Mouse (Mus musculus): ENCODE measurements around the gene Arid5b. TPM values are rescaled to one million over a fixed set of nuclear protein-coding genes. Genes with fewer than 3 reads are reported as not detected.

The Arid5b gene
- polyA plus RNA-seq, 1 experiment from 2014 or later, result 10.6 TPM

DNA sequence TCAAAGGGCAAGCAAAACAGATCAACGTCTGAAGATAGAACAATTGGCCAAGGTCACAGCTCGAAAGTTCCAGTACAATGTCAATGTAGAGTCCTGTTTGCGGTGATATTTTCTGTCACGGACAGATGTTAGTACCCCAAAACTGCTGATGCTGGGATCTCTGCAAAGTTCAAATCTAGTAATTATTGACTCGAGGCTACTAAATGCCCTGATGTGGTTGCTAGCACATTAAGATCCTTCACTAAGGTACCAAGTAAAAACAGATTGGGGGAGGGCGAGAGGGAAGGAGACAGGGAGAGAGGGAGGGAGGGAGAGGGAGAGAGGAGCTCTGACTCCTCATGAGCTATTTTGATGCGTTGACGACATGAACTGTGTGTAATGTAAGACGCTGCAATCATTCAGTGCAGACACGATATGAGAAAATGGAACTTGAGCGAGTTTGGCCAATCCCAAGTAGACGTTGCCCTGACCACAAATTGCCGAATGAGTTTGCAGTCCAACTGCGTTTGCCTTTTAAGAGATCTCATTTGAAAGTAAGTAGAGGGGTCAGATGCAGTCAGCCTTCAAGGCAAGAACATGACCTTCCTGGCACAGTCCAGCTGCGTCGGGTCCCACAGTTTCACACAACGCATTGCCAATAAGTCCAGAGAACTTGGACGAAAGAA is 133.1 kb downstream of the Arid5b start:
- no peak overlapping the region for H3K9ac ChIP-seq (ENCODE audit: low read length)
- ATAC-seq (no peak), DNase-seq (ENCODE audit: low spot score) (no peak)
- H3K9me3 ChIP-seq (replicated peaks; ENCODE audit: control insufficient read depth, low read length), result no peaks in the 10 kb centered on the region
- no peak overlapping the region for H3K4me3 ChIP-seq (ENCODE audit: low read depth, low read length)
- no peak overlapping the region for H3K27ac ChIP-seq (ENCODE audit: low read depth, low read length)
- no peaks in the 10 kb centered on the region for H3K36me3 ChIP-seq (ENCODE audit: control insufficient read depth, insufficient read depth, low read length)
- H3K4me1 ChIP-seq (ENCODE audit: control insufficient read depth, insufficient read depth, low read length), result 0 out of 2 replicates have a peak, but pooled peaks cover 2% of the 10 kb centered on the region
- no peak overlapping the region for H3K4me2 ChIP-seq (ENCODE audit: low read length)
- H3K27me3 ChIP-seq (replicated peaks; ENCODE audit: control insufficient read depth, insufficient read depth, low read length), result no peaks in the 10 kb centered on the region
- WGBS, result 90% methylated on average over 18 of the region's 18 CpGs

DNA sequence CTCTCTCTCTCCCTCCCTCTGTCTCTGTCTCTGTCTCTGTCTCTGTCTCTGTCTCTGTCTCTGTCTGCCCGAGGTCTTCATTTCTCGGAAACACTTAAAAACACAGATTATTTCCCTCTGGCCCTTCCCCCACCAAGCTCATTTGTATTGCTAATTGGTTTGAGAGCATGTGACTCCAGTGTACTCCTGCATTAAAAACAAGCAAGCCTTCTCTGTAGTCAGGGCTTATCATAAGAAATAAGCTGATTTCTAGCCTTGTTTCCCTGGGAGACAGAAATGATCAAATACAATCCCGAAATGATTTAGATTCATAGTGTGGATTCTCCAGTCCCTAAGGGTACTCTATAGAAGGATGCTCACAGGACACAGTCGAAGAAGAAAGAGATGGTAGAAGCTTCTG is 136.0 kb downstream of the Arid5b start:
- H3K36me3 ChIP-seq (ENCODE audit: control insufficient read depth, insufficient read depth, low read length), result no peaks in the 10 kb centered on the region
- 50% methylated on average over 4 of the region's 4 CpGs for WGBS
- H3K27me3 ChIP-seq (replicated peaks; ENCODE audit: control insufficient read depth, insufficient read depth, low read length), result no peaks in the 10 kb centered on the region
- DNase-seq (ENCODE audit: low spot score), result peak; percentile 50
- H3K4me2 ChIP-seq (ENCODE audit: low read length), result no peak overlapping the region
- no peak for ATAC-seq
- H3K4me1 ChIP-seq (ENCODE audit: control insufficient read depth, insufficient read depth, low read length), result peaks cover 6% of the 10 kb centered on the region; the same call in 1 of the 2 replicates
- H3K27ac ChIP-seq (ENCODE audit: low read depth, low read length), result no peak overlapping the region
- H3K4me3 ChIP-seq (ENCODE audit: low read depth, low read length), result no peak overlapping the region
- no peak overlapping the region for H3K9ac ChIP-seq (ENCODE audit: low read length)
- no peaks in the 10 kb centered on the region for H3K9me3 ChIP-seq (replicated peaks; ENCODE audit: control insufficient read depth, low read length)

DNA sequence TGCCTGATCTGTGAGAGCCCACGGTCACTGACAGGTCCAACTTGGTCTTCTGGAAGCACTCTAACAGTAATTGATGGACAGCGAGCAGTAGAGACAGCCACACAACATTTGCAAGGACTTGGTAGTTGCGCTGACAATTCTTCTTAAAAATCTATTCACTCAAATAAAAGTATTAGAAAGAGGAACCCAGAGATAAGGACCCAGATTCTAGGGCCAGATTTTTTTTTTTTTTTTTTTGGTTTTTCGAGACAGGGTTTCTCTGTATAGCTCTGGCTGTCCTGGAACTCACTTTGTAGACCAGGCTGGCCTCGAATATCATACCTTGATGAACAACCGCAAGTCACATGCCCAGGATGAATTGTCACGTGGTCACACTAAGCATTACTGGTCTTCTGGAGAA is 137.0 kb downstream of the Arid5b start:
- no peak overlapping the region for H3K27ac ChIP-seq (ENCODE audit: low read depth, low read length)
- ATAC-seq (no peak), DNase-seq (ENCODE audit: low spot score) (no peak)
- no peaks in the 10 kb centered on the region for H3K9me3 ChIP-seq (replicated peaks; ENCODE audit: control insufficient read depth, low read length)
- H3K9ac ChIP-seq (ENCODE audit: low read length), result no peak overlapping the region
- 93% methylated on average over 7 of the region's 7 CpGs for WGBS
- no peak overlapping the region for H3K4me2 ChIP-seq (ENCODE audit: low read length)
- H3K4me1 ChIP-seq (ENCODE audit: control insufficient read depth, insufficient read depth, low read length), result peaks cover 13% of the 10 kb centered on the region
- H3K4me3 ChIP-seq (ENCODE audit: low read depth, low read length), result no peak overlapping the region
- H3K27me3 ChIP-seq (replicated peaks; ENCODE audit: control insufficient read depth, insufficient read depth, low read length), result no peaks in the 10 kb centered on the region
- H3K36me3 ChIP-seq (ENCODE audit: control insufficient read depth, insufficient read depth, low read length), result no peaks in the 10 kb centered on the region

DNA sequence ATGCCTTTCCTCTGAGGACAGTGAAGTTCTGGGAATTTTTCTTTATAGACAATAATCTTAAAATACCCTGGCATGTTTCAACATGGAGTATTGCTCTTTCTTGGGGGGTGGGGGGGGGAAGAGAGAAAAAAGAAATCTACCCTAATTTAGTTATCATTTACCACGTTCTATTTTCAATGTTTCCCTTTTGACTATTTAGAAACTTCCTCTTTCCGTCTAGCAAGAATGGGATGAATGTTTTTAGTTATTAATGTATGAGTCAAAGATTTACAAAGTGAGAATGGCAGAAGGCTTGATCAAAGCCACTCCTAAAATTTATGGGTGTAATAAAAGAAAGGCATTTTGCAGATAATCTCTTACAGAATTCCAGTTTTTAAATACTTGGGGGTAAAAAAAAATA is 137.7 kb downstream of the Arid5b start:
- ATAC-seq, result no peak

DNA sequence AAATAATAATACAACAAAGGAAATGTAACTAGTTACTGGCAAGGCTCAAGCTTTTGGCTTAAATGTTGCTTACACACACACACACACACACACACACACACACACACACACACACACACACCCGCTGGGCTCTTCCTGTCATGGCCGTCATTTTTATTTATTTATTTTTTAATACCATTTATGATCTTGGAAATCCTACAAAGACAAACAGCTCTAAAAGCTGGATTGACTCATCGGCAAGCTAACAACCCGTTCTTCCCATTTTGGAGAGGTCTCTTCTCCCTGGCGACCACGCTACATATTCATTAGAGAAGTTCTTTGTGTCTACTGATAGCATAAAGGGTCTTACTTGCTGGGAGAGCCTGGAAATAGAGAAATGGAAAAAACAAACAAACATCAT is 138.2 kb downstream of the Arid5b start:
- Histone ChIP-seq H3K4me3 (ENCODE audit: low read depth, low read length) (no peak overlapping the region), H3K9me3 (replicated peaks; ENCODE audit: control insufficient read depth, low read length) (no peaks in the 10 kb centered on the region), H3K27ac (ENCODE audit: low read depth, low read length) (no peak overlapping the region), H3K4me2 (ENCODE audit: low read length) (no peak overlapping the region), H3K4me1 (ENCODE audit: control insufficient read depth, insufficient read depth, low read length) (peaks cover 25% of the 10 kb centered on the region), H3K9ac (ENCODE audit: low read length) (no peak overlapping the region), H3K36me3 (ENCODE audit: control insufficient read depth, insufficient read depth, low read length) (no peaks in the 10 kb centered on the region), H3K27me3 (replicated peaks; ENCODE audit: control insufficient read depth, insufficient read depth, low read length) (no peaks in the 10 kb centered on the region)
- 76% methylated on average over 6 of the region's 6 CpGs for whole genome bisulfite sequencing
- no peak for DNase-seq (ENCODE audit: low spot score)
- ATAC-seq, result no peak

More for the DNA sequence above, 137.7 kb downstream of the Arid5b start:
- WGBS, result 80% methylated on average over 2 of the region's 2 CpGs
- Histone ChIP-seq H3K9me3 (replicated peaks; ENCODE audit: control insufficient read depth, low read length) (no peaks in the 10 kb centered on the region), H3K4me3 (ENCODE audit: low read depth, low read length) (no peak overlapping the region), H3K27ac (ENCODE audit: low read depth, low read length) (no peak overlapping the region), H3K36me3 (ENCODE audit: control insufficient read depth, insufficient read depth, low read length) (no peaks in the 10 kb centered on the region), H3K4me2 (ENCODE audit: low read length) (no peak overlapping the region), H3K9ac (ENCODE audit: low read length) (no peak overlapping the region), H3K27me3 (replicated peaks; ENCODE audit: control insufficient read depth, insufficient read depth, low read length) (no peaks in the 10 kb centered on the region), H3K4me1 (ENCODE audit: control insufficient read depth, insufficient read depth, low read length) (peaks cover 20% of the 10 kb centered on the region)
- DNase-seq (ENCODE audit: low spot score), result no peak

DNA sequence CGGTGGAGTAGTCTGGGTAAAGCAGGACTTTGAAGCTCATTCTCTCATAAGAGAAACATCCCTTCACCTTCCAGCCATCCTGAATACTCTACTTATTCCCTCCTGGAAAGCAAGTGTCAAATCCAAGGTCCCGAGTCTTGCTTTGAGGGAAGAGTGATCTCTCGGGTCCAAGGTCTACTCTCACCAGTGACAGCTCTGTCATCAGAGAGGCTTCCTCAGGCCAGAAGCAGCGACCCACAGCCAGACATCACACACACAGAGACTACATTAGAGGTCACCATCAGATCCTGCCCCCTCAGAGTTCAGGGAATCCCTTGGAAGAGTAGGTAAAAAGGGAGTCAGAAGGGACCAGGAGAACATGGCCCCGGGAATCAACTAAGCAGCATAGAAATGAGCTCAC is 140.4 kb downstream of the Arid5b start:
- DNase-seq (ENCODE audit: low spot score) (no peak), ATAC-seq (no peak)
- WGBS, result 87% methylated on average over 5 of the region's 5 CpGs

DNA sequence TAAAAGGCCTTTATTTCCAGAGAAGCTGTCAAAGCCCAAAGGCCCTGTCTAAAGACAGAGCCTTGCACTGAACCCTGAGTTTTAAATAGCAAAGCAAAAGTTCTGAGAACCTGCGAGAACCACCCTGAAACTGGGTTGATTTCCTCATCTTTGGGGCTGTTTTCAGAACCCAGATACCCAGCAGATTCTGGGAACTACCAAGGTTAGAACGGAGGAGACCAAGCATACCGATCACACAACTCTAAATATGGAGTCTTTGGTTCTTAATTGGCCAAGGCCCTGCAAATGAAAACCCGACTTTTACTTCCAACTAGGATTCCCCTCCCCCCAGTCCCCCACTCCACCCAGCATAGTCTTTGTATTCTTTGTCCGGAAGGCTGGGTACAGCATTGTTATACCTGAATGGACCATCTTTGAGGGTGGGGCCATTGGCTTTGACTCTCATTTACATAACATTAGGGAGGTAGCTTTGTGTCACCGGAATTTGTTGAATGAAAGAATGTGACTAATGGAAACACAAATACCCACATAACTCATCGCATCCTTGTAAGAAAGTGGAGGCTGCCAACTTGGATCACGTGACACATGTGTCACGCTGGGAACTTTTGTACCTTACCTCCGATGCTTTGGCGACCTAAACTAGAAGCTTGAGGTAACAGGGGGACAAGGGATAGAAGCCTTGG is 141.2 kb downstream of the Arid5b start:
- no peaks in the 10 kb centered on the region for H3K9me3 ChIP-seq (replicated peaks; ENCODE audit: control insufficient read depth, low read length)
- ATAC-seq (peak; percentile 25; the same call in 1 of the 2 replicates), DNase-seq (ENCODE audit: low spot score) (no peak)
- no peaks in the 10 kb centered on the region for H3K27me3 ChIP-seq (replicated peaks; ENCODE audit: control insufficient read depth, insufficient read depth, low read length)
- no peak overlapping the region; the same call in 1 of the 2 replicates for H3K9ac ChIP-seq (ENCODE audit: low read length)
- peaks cover 25% of the 10 kb centered on the region for H3K4me1 ChIP-seq (ENCODE audit: control insufficient read depth, insufficient read depth, low read length)
- 0 out of 2 replicates have a peak overlapping the region, but pooled peaks have one; percentile 58 for H3K27ac ChIP-seq (ENCODE audit: low read depth, low read length)
- 15% methylated on average over 11 of the region's 11 CpGs for WGBS
- no peak overlapping the region for H3K4me3 ChIP-seq (ENCODE audit: low read depth, low read length)
- peak overlapping the region; percentile 70 for H3K4me2 ChIP-seq (ENCODE audit: low read length)
- H3K36me3 ChIP-seq (ENCODE audit: control insufficient read depth, insufficient read depth, low read length), result no peaks in the 10 kb centered on the region

More for the DNA sequence above, 140.4 kb downstream of the Arid5b start:
- H3K36me3 ChIP-seq (ENCODE audit: control insufficient read depth, insufficient read depth, low read length), result no peaks in the 10 kb centered on the region
- no peak overlapping the region for H3K9ac ChIP-seq (ENCODE audit: low read length)
- H3K27ac ChIP-seq (ENCODE audit: low read depth, low read length), result no peak overlapping the region
- H3K4me3 ChIP-seq (ENCODE audit: low read depth, low read length), result no peak overlapping the region
- no peaks in the 10 kb centered on the region for H3K27me3 ChIP-seq (replicated peaks; ENCODE audit: control insufficient read depth, insufficient read depth, low read length)
- H3K4me2 ChIP-seq (ENCODE audit: low read length), result no peak overlapping the region
- H3K4me1 ChIP-seq (ENCODE audit: control insufficient read depth, insufficient read depth, low read length), result peaks cover 27% of the 10 kb centered on the region
- no peaks in the 10 kb centered on the region for H3K9me3 ChIP-seq (replicated peaks; ENCODE audit: control insufficient read depth, low read length)

DNA sequence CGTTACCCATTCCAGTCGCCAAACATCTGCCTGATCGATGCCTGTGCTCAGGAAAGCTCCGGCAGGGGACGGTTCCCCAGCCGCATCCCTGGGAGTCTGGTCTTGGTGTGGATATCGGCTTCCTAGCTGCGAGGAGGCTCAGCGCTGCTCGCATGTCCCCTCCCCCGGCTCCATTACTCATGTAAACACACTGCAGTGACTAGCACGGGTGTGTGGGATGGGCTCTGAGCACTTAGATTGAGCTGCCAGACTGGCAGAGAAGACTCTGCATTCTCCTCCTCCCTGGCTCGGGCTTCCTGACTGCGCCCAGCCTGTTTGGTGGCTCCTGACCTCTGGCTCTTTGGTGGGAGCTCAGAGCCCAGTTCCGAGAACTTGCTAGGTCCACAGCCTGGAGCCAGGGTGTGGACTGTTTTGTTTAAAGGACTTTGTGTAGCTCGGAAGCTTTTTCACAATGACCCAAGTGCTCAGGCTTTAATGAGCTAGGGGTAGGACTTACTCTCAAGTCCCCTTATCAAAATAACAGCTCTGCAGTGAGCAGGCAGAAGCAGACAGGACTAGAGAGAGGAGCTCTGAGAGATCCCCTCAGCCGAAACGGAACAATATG is 142.0 kb downstream of the Arid5b start:
- 1% methylated on average over 18 of the region's 18 CpGs for WGBS
- peak overlapping the region; percentile 28 for H3K4me3 ChIP-seq (ENCODE audit: low read depth, low read length)
- peak; percentile 89 for ATAC-seq

More for the DNA sequence above, 142.0 kb downstream of the Arid5b start:
- Histone ChIP-seq H3K4me2 (ENCODE audit: low read length) (peak overlapping the region; percentile 70), H3K9ac (ENCODE audit: low read length) (peak overlapping the region; percentile 56), H3K36me3 (ENCODE audit: control insufficient read depth, insufficient read depth, low read length) (no peaks in the 10 kb centered on the region), H3K4me1 (ENCODE audit: control insufficient read depth, insufficient read depth, low read length) (peaks cover 25% of the 10 kb centered on the region), H3K27me3 (replicated peaks; ENCODE audit: control insufficient read depth, insufficient read depth, low read length) (no peaks in the 10 kb centered on the region), H3K27ac (ENCODE audit: low read depth, low read length) (peak overlapping the region; percentile 58; the same call in 1 of the 2 replicates), H3K9me3 (replicated peaks; ENCODE audit: control insufficient read depth, low read length) (no peaks in the 10 kb centered on the region)
- DNase-seq (ENCODE audit: low spot score), result peak; percentile 81

Data from forebrain, embryonic 14.5 days (tissue).